Mouse (Mus musculus) cerebellum, adult 11 months (tissue): ENCODE results near the gene Prkar2b.
A peak's percentile ranks its signal among the peaks of the same experiment; 100 is the strongest.

ENCODE experiments used
- DNase-seq: peaks from one replicate; pipeline ENCODE4 v3.0.0; 2022

The Prkar2b gene

GRCm38 (mm10) chr12:32061090-32061930 lies at the start of gene Prkar2b:
Prkar2b (minus strand) TSS chr12:32061296.
- DNase-seq = peak; percentile 87

- DNase-seq = no peak
Measured at GRCm38 (mm10) chr12:32109201-32109600, 48.1 kb upstream of the Prkar2b start.

GRCm38 (mm10) chr12:32104955-32105521 lies 43.9 kb upstream of the Prkar2b start:
- no peak for DNase-seq

- DNase-seq = no peak
Measured at GRCm38 (mm10) chr12:32104451-32104862, 43.4 kb upstream of the Prkar2b start.

- DNase-seq = no peak
Measured at GRCm38 (mm10) chr12:32101306-32101705, 40.2 kb upstream of the Prkar2b start.

GRCm38 (mm10) chr12:32099686-32100206 lies 38.6 kb upstream of the Prkar2b start:
- no peak for DNase-seq

- DNase-seq = no peak
Measured at GRCm38 (mm10) chr12:32098596-32098995, 37.5 kb upstream of the Prkar2b start.

GRCm38 (mm10) chr12:32097107-32097506 lies 36.0 kb upstream of the Prkar2b start:
- DNase-seq = no peak

GRCm38 (mm10) chr12:32095164-32095563 lies 34.1 kb upstream of the Prkar2b start:
- no peak for DNase-seq

GRCm38 (mm10) chr12:32092452-32092851 lies 31.4 kb upstream of the Prkar2b start:
- no peak for DNase-seq

GRCm38 (mm10) chr12:32088566-32088965 lies 27.5 kb upstream of the Prkar2b start:
- no peak for DNase-seq

- DNase-seq = no peak
Measured at GRCm38 (mm10) chr12:32087339-32087738, 26.2 kb upstream of the Prkar2b start.

- no peak for DNase-seq
Measured at GRCm38 (mm10) chr12:32086874-32087273, 25.8 kb upstream of the Prkar2b start.

- no peak for DNase-seq
Measured at GRCm38 (mm10) chr12:32085856-32086255, 24.8 kb upstream of the Prkar2b start.

- no peak for DNase-seq
Measured at GRCm38 (mm10) chr12:32085189-32085588, 24.1 kb upstream of the Prkar2b start.

GRCm38 (mm10) chr12:32084601-32085000 lies 23.5 kb upstream of the Prkar2b start:
- DNase-seq = no peak

- DNase-seq = no peak
Measured at GRCm38 (mm10) chr12:32080692-32081091, 19.6 kb upstream of the Prkar2b start.

GRCm38 (mm10) chr12:32077403-32077802 lies 16.3 kb upstream of the Prkar2b start:
- DNase-seq = no peak

- no peak for DNase-seq
Measured at GRCm38 (mm10) chr12:32075831-32076715, 15.0 kb upstream of the Prkar2b start.

GRCm38 (mm10) chr12:32074271-32074670 lies 13.2 kb upstream of the Prkar2b start:
- no peak for DNase-seq

GRCm38 (mm10) chr12:32066004-32066403 lies 4.9 kb upstream of the Prkar2b start:
- no peak for DNase-seq

GRCm38 (mm10) chr12:32060247-32061089 lies 628 bp downstream of the Prkar2b start:
- no peak for DNase-seq
